Mouse (Mus musculus): Measurements from ENCODE around the gene Ddi2. TPM values are rescaled to one million over a fixed set of nuclear protein-coding genes. Genes with fewer than 3 reads are reported as not detected.

Ddi2 gene
- total RNA-seq, 2 experiments from 2014 or later: 37.8 to 46.5 TPM

- H3K4me3 ChIP-seq: peak overlapping the region; percentile 70
- DNase-seq: peak; percentile 94
- intact Hi-C loops (cut with DNase I): no loop called here
- no peak for TF ChIP-seq CTCF (IDR thresholded peaks at IDR 0.05)
- peak overlapping the region; percentile 86 for H3K27ac ChIP-seq
These were observed 11.4 kb upstream of the Ddi2 start for GRCm38 (mm10) chr4:141734446-141735205.

GRCm38 (mm10) chr4:141731766-141732165 is 8.5 kb upstream of the Ddi2 start:
- DNase-seq: no peak

GRCm38 (mm10) chr4:141730401-141730800 is 7.2 kb upstream of the Ddi2 start:
- Histone ChIP-seq H3K4me3 (no peak overlapping the region), H3K27ac (peak overlapping the region; percentile 51; the same call in 1 of the 2 replicates)
- intact Hi-C loops (cut with DNase I): no loop called here
- no peak for TF ChIP-seq CTCF (IDR thresholded peaks at IDR 0.05)
- DNase-seq: no peak

More at GRCm38 (mm10) chr4:141731766-141732165, 8.5 kb upstream of the Ddi2 start:
- intact Hi-C loops (cut with DNase I): no loop called here
- no peak overlapping the region for H3K4me3 ChIP-seq
- H3K27ac ChIP-seq: no peak overlapping the region
- TF ChIP-seq CTCF (IDR thresholded peaks at IDR 0.05): no peak

- DNase-seq: no peak
- intact Hi-C loops (cut with DNase I): no loop called here
- TF ChIP-seq CTCF (IDR thresholded peaks at IDR 0.05): no peak
- Histone ChIP-seq H3K27ac (no peak overlapping the region), H3K4me3 (no peak overlapping the region)
These were observed 6.0 kb upstream of the Ddi2 start for GRCm38 (mm10) chr4:141729266-141729665.

- TF ChIP-seq CTCF (IDR thresholded peaks at IDR 0.05): no peak
- no peak overlapping the region for H3K4me3 ChIP-seq
These were observed 2.5 kb upstream of the Ddi2 start for GRCm38 (mm10) chr4:141725738-141726137.

GRCm38 (mm10) chr4:141725277-141725676 is 2.1 kb upstream of the Ddi2 start:
- DNase-seq: no peak
- H3K27ac ChIP-seq: peak overlapping the region; percentile 80
- no peak overlapping the region for H3K4me3 ChIP-seq
- intact Hi-C loops (cut with DNase I): no loop called here
- TF ChIP-seq CTCF (IDR thresholded peaks at IDR 0.05): no peak

More at GRCm38 (mm10) chr4:141725738-141726137, 2.5 kb upstream of the Ddi2 start:
- no peak for DNase-seq
- intact Hi-C loops (cut with DNase I): no loop called here
- H3K27ac ChIP-seq: peak overlapping the region; percentile 80

GRCm38 (mm10) chr4:141724594-141724993 is 1.4 kb upstream of the Ddi2 start:
- DNase-seq: no peak
- H3K4me3 ChIP-seq: peak overlapping the region; percentile 25
- no peak for TF ChIP-seq CTCF (IDR thresholded peaks at IDR 0.05)
- intact Hi-C loops (cut with DNase I): loop anchor here (5.0 kb wide), 1 partner anchor 68 kb away; the partner anchor contains the start of genes Casp9 and Dnajc16
- H3K27ac ChIP-seq: peak overlapping the region; percentile 80

- no peak for TF ChIP-seq CTCF (IDR thresholded peaks at IDR 0.05)
- intact Hi-C loops (cut with DNase I): loop anchor here (5.0 kb wide), 1 partner anchor 69 kb away; the partner anchor contains the start of genes Casp9 and Dnajc16
- peak overlapping the region; percentile 92 for H3K4me3 ChIP-seq
- no peak for DNase-seq
- H3K27ac ChIP-seq: peak overlapping the region; percentile 98
These were observed 452 bp upstream of the Ddi2 start for GRCm38 (mm10) chr4:141723673-141724068.

- peak overlapping the region; percentile 92 for H3K4me3 ChIP-seq
- intact Hi-C loops (cut with DNase I): loop anchor here (5.0 kb wide), 1 partner anchor 70 kb away; the partner anchor contains the start of genes Casp9 and Dnajc16
- peak overlapping the region; percentile 98 for H3K27ac ChIP-seq
- TF ChIP-seq CTCF (IDR thresholded peaks at IDR 0.05): no peak
- no peak for DNase-seq
These were observed 1.3 kb downstream of the Ddi2 start for GRCm38 (mm10) chr4:141721961-141722360.

GRCm38 (mm10) chr4:141720761-141721523 is 2.3 kb downstream of the Ddi2 start:
- no peak for TF ChIP-seq CTCF (IDR thresholded peaks at IDR 0.05)
- DNase-seq: peak; percentile 40
- peak overlapping the region; percentile 92 for H3K4me3 ChIP-seq
- peak overlapping the region; percentile 98 for H3K27ac ChIP-seq
- intact Hi-C loops (cut with DNase I): loop anchor here (5.0 kb wide), 1 partner anchor 71 kb away; the partner anchor contains the start of genes Casp9 and Dnajc16

- no peak for DNase-seq
- intact Hi-C loops (cut with DNase I): no loop called here
- H3K4me3 ChIP-seq: peak overlapping the region; percentile 92
- no peak for TF ChIP-seq CTCF (IDR thresholded peaks at IDR 0.05)
- peak overlapping the region; percentile 98 for H3K27ac ChIP-seq
These were observed 3.9 kb downstream of the Ddi2 start for GRCm38 (mm10) chr4:141719304-141719703.

- TF ChIP-seq CTCF (IDR thresholded peaks at IDR 0.05): no peak
- DNase-seq: no peak
- H3K4me3 ChIP-seq: no peak overlapping the region
- H3K27ac ChIP-seq: peak overlapping the region; percentile 98
- intact Hi-C loops (cut with DNase I): no loop called here
These were observed 5.6 kb downstream of the Ddi2 start for GRCm38 (mm10) chr4:141717633-141718032.

GRCm38 (mm10) chr4:141715027-141715426 is 8.2 kb downstream of the Ddi2 start:
- H3K4me3 ChIP-seq: peak overlapping the region; percentile 9
- peak; percentile 58 for DNase-seq
- H3K27ac ChIP-seq: peak overlapping the region; percentile 93
- TF ChIP-seq CTCF (IDR thresholded peaks at IDR 0.05): no peak
- intact Hi-C loops (cut with DNase I): no loop called here
